Mouse (Mus musculus): ENCODE data around the gene Pcna.
"Not testable (repeated sequence)": the region's sequence is repeated elsewhere in the genome, so short reads cannot be mapped to it uniquely, and the experiment has no call there.

Pcna gene

GRCm38 (mm10) chr2:132278273-132278853 is 25.2 kb upstream of the Pcna start:
- DNase-seq (ENCODE audit: extremely low spot score, low read depth, low spot score), result no peak

GRCm38 (mm10) chr2:132276249-132276648 is 23.1 kb upstream of the Pcna start:
- no peak for DNase-seq (ENCODE audit: extremely low spot score, low read depth, low spot score)

GRCm38 (mm10) chr2:132275527-132275926 is 22.4 kb upstream of the Pcna start:
- no peak for DNase-seq (ENCODE audit: extremely low spot score, low read depth, low spot score)

GRCm38 (mm10) chr2:132272694-132273389 is 19.7 kb upstream of the Pcna start:
- DNase-seq (ENCODE audit: extremely low spot score, low read depth, low spot score), result no peak

DNA sequence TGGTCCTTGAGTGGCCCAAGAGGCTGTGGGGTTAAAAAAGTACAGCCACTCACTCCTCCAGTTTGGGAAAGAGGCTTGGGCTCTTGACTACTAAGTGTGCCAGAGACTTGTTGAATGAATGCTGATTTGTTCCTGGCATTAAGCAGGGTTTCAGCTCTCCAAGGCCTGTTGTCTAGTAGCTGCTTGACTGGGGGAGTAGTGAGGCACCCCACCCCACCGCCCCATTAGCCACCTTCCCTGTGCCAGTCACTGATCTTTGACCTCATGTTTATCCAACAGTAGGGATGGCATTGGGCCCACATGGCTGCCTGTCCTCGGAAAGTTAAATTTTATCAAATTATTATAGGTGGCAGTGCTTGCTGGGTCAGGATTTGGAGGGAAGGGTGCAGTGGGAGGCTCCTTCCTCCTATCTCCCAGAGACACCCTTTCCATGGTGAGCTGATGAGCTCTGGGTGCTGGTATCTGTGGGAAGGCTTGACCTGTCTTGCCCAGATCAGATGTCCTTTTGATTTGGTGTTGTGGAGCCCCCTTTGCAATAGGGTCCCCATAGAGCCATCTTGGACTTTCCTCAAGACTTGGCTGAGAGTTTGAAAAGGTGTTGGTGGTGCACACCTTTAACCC is 17.3 kb upstream of the Pcna start:
- no peak for DNase-seq (ENCODE audit: extremely low spot score, low read depth, low spot score)

DNA sequence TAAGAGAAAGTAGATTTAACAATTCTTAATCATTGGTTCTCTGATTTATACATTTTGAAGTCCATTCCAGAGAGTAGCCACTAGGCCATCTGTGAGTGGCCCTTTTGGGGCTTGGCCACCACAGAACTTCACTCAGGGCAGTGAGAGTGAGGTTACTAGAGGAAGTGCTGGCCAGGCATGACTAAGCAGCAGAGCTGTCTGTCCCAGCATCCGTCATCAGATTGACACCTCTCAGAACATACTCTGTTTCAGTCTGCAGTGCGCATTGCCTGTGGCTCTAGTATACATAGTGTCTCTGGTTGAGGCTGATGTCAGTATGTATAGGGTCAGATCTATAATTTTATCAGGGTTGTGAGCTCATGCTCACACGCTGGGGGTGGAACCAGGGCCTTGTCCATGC is 16.1 kb upstream of the Pcna start:
- no peak for DNase-seq (ENCODE audit: extremely low spot score, low read depth, low spot score)

DNA sequence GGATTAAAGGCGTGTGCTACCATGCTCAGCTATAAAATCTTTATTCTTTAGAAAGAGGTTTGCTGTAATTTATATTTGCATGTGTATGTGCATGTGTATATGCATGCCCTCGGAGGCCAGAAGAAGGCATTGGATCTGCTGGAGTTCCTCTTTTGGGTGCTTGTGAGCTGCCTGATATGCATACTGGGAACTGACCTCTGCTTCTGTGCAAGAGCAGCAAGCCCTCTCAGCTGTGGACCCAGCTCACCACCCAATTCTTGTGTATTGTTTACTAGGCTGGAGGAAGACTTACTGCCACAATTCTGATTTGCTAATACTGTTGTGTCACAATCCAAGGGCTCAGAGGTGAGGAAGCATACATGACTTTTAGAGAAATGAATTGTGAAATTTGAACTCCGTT is 13.0 kb upstream of the Pcna start:
- no peak for DNase-seq (ENCODE audit: extremely low spot score, low read depth, low spot score)

DNA sequence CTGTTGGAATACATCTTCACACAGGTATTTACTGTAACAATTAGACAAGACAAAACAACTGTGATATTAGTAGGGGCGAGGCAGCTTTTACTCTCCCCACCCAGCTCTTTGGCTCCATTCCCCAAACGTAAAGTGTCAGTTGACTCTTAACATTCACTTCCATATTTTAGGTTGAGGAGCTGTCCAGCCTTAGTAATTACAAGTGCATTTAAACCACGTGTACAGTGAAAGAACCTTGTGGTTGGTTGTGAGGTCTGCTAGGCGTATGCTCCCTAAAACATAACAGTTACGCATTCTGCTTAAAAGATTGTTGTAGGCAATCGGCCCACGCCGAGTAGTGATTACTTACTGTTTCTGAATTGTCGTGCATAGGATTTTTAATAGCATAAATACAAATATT is 12.1 kb upstream of the Pcna start:
- DNase-seq (ENCODE audit: extremely low spot score, low read depth, low spot score), result no peak

GRCm38 (mm10) chr2:132264266-132264710 is 11.2 kb upstream of the Pcna start:
- DNase-seq (ENCODE audit: extremely low spot score, low read depth, low spot score), result no peak

DNA sequence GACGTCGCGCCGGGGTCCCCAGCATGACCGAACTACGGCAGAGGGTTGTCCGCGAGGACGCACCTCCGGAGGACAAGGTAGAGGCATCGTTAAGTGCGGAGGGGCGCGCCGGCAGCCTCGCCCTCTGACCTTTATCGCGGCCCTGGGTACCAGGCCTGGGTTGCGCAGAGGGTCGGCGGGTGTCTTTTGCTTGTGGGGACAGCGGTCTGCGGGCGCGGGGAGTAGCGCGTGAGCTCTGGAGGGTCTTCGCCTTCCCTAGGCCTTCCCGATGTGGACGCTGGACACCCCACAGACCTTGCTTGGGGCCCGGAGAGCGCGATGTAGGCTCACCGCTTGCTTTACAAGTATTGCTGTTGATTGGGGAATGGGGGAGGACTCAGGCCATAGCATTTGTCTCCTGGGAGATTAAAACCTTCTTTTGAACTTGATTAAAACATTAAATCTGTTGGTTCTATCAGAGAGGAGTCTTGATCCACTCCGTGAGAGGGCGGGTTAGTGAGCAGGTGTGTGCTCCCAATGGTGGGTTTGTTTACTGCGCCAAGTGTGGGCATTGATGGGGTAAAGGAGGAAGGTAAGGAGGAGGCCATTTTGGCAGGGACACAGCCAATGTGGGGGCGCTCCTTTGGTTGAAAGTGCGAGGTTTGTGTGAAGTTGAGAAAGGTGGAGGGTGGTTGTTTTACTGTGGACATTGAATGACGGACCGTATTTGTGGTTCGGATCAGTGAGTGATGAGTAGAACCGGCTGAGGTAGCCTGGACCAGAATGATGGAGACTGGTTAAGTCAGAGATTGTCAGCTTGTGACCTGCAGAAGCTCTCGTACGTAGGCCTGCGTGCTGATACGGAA is 10.5 kb upstream of the Pcna start:
- DNase-seq (ENCODE audit: extremely low spot score, low read depth, low spot score), result no peak

DNA sequence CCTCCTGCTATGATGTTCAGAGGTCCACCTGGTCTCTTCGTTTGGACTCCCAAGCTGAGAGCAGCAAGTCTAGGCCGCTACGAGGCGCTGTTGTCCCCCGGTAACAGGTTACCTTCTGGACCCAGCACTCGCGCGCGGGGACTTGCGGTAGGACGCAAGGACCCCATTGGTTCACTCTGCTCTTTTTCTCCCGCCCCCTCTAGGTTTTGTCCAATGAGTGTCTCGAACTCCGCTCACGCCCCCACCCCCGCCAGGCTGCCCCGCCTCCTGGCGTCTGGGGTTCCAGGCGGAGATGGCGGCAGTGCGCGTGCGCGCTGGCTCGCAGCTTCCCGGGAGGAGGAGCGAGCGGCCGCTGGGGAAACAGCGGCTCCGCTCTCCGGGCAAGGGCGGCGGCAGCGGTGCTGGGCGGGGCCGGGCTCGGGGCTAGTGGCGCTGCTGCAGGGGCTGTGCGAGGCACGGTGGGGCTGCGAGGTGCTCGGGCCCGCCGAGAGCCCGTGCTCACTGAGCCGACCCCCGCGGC is 9.8 kb upstream of the Pcna start, which contains the start of gene Cds2:
TSS of gene Cds2 (plus strand) at position 270 of the 520 bp plus-strand sequence.
- DNase-seq (ENCODE audit: extremely low spot score, low read depth, low spot score), result peak; percentile 95

GRCm38 (mm10) chr2:132262175-132262574 is 9.1 kb upstream of the Pcna start:
- no peak for DNase-seq (ENCODE audit: extremely low spot score, low read depth, low spot score)

DNA sequence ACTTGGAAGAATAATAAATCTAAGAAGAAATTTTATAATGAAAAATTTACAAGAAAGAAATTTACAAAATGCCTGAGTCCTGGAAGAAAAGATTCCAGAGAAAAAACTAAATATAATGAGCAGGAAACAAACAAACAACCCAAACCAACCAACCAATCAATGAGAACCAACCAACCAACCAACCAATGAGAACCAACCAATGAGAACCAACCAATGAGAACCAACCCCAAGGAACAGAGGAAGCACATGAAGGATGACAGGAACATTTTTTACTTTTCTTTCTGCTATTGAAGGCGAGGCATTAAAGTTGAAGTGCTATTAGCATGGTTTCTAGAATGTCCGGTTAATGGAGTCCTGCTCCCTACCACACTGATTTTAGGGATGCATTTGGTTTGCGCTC is 7.5 kb upstream of the Pcna start:
- DNase-seq (ENCODE audit: extremely low spot score, low read depth, low spot score), result no peak

DNA sequence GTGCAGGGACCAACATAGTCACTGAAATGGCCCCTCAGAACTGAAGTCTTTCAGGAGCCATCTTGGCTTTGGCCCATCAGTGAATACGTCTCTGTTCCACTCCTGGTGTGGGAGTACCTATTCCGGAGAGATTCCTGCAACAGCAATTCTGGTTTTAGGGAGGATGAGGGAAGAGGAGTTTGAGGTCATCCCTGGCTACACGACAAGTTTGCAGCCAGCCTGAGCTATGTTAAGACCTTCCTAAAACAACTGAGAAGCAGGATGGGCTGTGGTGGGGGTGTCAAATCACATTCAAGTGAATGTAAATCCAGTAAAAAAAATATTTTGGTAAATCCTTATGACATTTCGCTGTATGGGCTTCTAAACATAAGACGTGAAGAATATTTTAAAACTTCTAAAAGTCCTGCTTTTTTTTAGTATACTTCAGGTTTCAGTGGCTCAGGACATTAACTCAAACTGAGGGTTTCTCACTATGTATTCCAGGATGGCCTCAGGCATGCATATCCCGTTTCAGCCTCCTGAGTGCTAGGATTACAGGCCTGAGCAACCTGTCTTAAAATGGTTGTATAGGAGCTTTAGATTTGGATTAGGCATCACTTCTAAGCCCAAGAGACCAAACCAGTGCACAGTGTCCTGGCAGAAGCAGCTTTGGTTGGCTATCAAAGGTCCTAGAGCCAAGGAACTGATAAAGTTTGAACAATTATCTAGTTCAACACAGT is 4.4 kb upstream of the Pcna start:
- no peak for DNase-seq (ENCODE audit: extremely low spot score, low read depth, low spot score)

DNA sequence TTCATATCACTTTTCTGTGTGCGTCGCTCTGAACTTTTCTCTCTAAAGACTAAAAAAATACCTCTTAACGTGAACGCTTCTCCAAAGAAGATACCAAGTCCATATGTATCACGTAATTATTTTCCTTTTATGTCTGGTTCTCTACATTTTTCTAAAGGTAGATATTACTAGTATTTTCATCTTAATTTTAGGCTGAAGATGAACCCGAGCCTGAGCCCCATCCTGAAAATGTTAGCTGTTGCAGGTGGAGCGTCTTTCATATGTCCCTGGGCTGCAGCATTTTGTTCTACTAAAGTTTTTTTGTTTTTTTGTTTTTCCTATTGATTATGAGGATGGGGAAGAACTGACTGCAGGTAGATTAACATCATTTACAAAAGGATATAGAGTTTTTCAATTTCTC is 489 bp upstream of the Pcna start:
- DNase-seq (ENCODE audit: extremely low spot score, low read depth, low spot score), result no peak

- no peak for DNase-seq (ENCODE audit: extremely low spot score, low read depth, low spot score)
Observed at GRCm38 (mm10) chr2:132251911-132252310, 1.2 kb downstream of the Pcna start.

DNA sequence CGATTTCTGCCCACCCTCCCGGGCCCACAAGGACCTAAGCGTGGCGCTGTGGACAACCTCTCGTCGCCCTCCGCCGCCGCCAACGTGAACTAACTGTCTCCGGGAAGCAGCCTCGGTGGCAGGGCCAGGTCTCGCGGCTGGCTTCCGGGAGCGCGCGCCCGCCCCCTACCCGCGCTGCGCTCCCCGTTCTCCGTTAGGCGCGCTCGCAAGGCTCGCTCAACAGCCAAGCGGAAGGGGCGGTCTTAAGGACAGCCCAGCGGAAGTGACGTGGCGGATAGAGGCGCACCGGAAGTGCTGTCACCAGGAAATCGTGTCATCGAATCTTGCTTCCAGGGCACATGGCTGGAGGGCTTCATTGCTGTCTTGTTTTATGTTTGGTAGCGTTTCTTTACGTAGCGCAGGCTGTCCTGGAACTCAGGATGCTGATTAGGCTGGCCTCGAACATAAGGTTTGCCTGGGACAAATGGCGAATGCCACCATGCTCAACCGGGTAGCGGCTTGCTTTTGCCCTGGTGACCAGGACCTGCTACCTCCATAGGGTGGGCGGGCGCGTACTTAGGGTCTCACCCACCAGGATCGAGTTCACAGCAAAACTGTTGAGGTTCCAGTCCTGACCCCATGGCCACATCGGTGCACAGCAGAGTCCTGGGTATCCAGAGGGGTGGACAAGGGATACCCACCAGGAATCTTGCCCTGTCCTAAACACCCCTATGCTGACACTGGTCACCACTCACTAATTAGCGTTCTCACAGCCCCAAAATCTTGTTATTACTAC is 5.4 kb downstream of the Pcna start, which contains the start of gene Tmem230:
TSS of gene Tmem230 (minus strand) at position 269 of the 775 bp plus-strand sequence.
- DNase-seq (ENCODE audit: extremely low spot score, low read depth, low spot score), result peak; percentile 83

DNA sequence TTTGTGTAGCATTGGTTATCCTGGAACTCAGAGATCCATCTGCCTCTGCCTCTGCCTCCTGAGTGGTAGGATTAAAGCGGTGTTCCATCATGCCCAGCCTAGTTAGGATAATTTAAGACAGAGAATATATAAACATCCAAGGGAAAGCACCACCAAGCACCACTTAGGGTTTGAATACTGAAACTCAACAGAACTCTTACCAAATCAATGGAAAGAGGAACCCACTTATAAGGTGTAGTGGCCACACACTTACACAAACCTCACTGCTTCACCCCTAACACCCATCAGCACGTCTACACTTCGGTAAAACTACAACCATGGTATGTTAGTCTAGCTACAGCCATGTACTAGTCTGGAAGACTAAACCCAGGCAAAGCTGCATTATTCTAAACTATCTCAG is 9.7 kb downstream of the Pcna start:
- DNase-seq (ENCODE audit: extremely low spot score, low read depth, low spot score), result no peak

GRCm38 (mm10) chr2:132240457-132240856 is 12.7 kb downstream of the Pcna start:
- DNase-seq (ENCODE audit: extremely low spot score, low read depth, low spot score), result not testable (repeated sequence)

DNA sequence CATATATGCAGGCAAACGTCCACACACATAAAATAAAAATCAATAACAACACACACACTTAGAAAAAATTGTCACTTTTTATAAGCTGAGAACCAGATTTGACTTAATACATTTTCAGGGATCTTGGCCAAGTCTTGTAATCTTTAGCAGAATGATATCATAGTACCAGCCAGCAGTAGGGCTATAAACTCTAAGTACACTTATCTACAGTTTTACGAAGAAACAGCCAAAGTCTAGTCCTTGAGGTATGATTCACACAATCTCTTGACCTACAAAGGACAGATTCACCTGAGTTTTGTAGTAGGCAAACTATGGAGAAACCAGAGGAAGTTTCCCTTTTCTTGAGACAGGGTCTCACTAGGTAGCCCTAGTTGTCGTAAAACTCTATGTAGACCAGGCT is 13.7 kb downstream of the Pcna start:
- not testable (repeated sequence) for DNase-seq (ENCODE audit: extremely low spot score, low read depth, low spot score)

All from hindlimb bud, embryonic 11.5 days (tissue).